7 mouse cellular contexts compared by ENCODE assay signal in genomic region chr6:114928462-114928861, GRCm38 (mm10). TPM values are rescaled to one million over a fixed set of nuclear protein-coding genes. Genes with fewer than 3 reads are reported as not detected.
DNase-seq lines count a peak whose midpoint lies in the region; TF ChIP-seq lines count a peak whose summit lies in the region.

No protein-coding gene starts in this region.

- no peaks in the 10 kb centered on the region for H3K36me3 ChIP-seq in E14TG2a.4 (ENCODE audit: insufficient read depth, low read length)
- no peaks in the 10 kb centered on the region for H3K36me3 ChIP-seq in heart, embryonic 10.5 days

- peaks cover 4% of the 10 kb centered on the region; the same call in 1 of the 2 replicates for H3K9me3 ChIP-seq in E14TG2a.4 (ENCODE audit: low read length)
- H3K9me3 ChIP-seq in heart, embryonic 10.5 days, result 0 out of 2 replicates have a peak, but pooled peaks cover 2% of the 10 kb centered on the region

- DNase-seq in adrenal gland, adult 2 months, result peak; percentile 69
- peak; percentile 77 for DNase-seq in embryo, embryonic 9.5 days (ENCODE audit: extremely low spot score)
- DNase-seq in heart, embryonic 10.5 days (ENCODE audit: low spot score), result peak; percentile 90
- DNase-seq in kidney, postnatal 4 days, result peak; percentile 75
- peak; percentile 74 for DNase-seq in lung, postnatal 14 days
- peak; percentile 63 for DNase-seq in right cerebral cortex, adult 18-20 months

- H3K27ac ChIP-seq in heart, embryonic 10.5 days, result peak overlapping the region; percentile 6; the same call in 1 of the 2 replicates

- H3K4me1 ChIP-seq in E14TG2a.4 (replicated peaks; ENCODE audit: low read depth, low read length), result peaks cover 31% of the 10 kb centered on the region
- peaks cover 34% of the 10 kb centered on the region; the same call in 1 of the 2 replicates for H3K4me1 ChIP-seq in heart, embryonic 10.5 days

- peaks cover 12% of the 10 kb centered on the region; the same call in 1 of the 2 replicates for H3K27me3 ChIP-seq in E14TG2a.4 (ENCODE audit: insufficient read depth, low read length)
- H3K27me3 ChIP-seq in heart, embryonic 10.5 days (ENCODE audit: insufficient read depth, poor library complexity, severe bottlenecking), result 0 out of 2 replicates have a peak, but pooled peaks cover 3% of the 10 kb centered on the region

- no peak overlapping the region for H3K4me3 ChIP-seq in E14TG2a.4 (replicated peaks; ENCODE audit: low read length)
- H3K4me3 ChIP-seq in heart, embryonic 10.5 days, result no peak overlapping the region

- TF ChIP-seq CTCF in E14TG2a.4 (conservative IDR thresholded peaks at IDR 0.05; ENCODE audit: low read length), result peak; percentile 64

- WGBS in heart, embryonic 10.5 days, result 4% methylated on average over 4 of the region's 4 CpGs

RNA-seq across cellular contexts. Expression of gene Vgll4, which starts 41.3 kb away (rescaled TPM):
- total RNA-seq in adrenal gland, adult 2 months (2021), result 10 to 100 TPM; 57.5 to 76.3 TPM
- polyA plus RNA-seq in adrenal gland, adult 2 months (2012; rRNA removed), result 55.2 and 60.2 TPM in 2 replicates
- polyA plus RNA-seq in heart, embryonic 10.5 days (2016; fragmentation: Nextera tagmentation; extraction: Ambion mirVana), result 58.5 and 76.8 TPM in 2 replicates
